Mouse (Mus musculus) hematopoietic stem cell, adult 5-6 weeks (primary cell): ENCODE results near the gene Efcab2. TPM values are rescaled to one million over a fixed set of nuclear protein-coding genes. Genes with fewer than 3 reads are reported as not detected.
A peak's percentile ranks its signal among the peaks of the same experiment; 100 is the strongest.

Experiments used
- ATAC-seq, 2 experiments: fragments of 125-278 bp in 1 of 2; replicated peaks in 1 of 2; 2 replicates each; pipeline ENCODE4 v1.8.0; 2016 to 2017; ENCODE audit warnings: inconsistent platforms in 2 of 2, mild to moderate bottlenecking in 2 of 2, moderate number of reproducible peaks in 2 of 2, low read depth in 1 of 2, moderate TSS enrichment in 1 of 2; ENCODE audit not compliant: low FRiP score in 2 of 2, poor library complexity in 2 of 2, severe bottlenecking in 2 of 2, insufficient read depth in 1 of 2, low TSS enrichment in 1 of 2
- total RNA-seq: library from RNA; stranded (forward); fragments of 172-1452, 232-1000 nt; gene quantifications from 2 replicates; pipeline ENCODE4 v1.2.3, GENCODE M21; 2017

The Efcab2 gene
- total RNA-seq, 1 experiment from 2014 or later = 5.2 TPM

DNA sequence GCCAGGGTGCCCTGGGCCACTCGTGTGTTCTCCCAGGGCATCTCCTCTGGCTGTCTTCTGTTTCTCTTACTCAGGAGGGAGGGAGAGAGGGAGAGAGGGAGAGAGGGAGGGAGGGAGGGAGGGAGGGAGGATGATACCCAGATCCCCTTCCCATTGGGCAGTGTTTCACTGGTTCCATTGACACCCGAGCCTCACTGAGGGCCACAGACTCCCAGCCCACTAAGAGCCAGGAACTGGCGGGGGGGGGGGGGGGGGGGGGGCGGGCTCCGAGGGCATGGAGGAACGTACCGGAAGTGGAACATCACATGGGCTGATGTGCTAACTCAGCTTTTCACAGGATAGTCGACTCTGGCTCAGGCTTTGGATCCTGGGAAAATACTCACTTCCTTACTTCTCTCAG is 108.1 kb downstream of the Efcab2 start:
- no peak for ATAC-seq

DNA sequence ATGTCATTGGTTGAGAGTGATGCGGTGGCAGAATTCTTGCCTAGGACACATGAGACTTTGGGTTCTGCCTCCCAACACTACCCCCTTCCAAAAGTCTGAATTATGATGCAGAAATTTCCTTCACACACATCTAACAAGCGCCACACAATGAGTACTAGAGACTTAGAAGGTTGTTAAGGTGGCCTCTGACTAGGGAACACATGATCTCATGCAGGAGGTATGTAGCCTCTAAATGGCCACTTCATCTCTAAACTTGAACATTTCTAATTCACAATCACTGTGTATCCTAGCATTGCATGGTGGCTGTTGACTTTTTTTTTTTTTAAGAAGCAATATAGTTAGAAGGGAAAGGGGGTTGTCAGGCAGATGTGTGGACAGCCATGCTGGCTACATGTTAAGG is 110.0 kb downstream of the Efcab2 start:
- ATAC-seq = no peak

DNA sequence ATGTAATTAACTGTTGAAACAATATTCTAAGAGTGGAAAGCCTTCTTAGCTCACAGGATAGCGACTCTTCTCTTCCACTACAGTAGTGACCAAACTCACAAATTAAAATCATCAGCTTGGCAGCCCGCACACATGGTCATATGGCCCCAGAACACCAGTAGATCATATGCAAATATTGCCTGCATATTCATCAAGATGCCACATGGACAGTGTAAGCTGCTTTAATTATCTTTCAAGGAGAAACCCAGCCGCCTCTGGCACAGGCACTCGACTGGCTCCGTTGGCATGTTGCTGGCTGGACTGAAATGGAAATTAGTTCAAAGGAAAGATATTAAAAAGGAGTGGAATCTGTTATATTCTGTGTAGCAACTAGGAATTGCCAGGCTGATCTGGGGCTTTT is 116.5 kb downstream of the Efcab2 start:
- no peak for ATAC-seq

DNA sequence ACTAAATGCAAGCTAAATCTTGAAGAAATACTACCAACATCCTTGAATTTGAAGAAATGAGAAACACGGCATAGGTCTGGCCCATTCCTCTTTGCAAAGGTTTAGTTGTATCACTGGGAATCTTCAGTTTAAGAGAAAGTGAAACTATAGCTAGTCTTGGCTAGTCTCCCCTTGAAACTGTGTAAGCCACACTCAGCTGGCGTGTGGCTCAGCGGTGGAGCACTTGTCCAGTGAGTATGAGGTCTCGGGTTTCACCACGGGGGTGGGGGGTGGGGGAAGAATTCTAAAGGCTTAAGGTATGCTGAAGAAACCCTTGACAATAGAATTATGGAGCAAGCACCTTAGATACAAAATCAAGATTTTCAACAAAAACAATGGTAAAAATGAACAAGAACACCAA is 117.3 kb downstream of the Efcab2 start:
- 0 out of 4 replicates have a peak, but pooled peaks have one; percentile 34 to 37 for ATAC-seq

DNA sequence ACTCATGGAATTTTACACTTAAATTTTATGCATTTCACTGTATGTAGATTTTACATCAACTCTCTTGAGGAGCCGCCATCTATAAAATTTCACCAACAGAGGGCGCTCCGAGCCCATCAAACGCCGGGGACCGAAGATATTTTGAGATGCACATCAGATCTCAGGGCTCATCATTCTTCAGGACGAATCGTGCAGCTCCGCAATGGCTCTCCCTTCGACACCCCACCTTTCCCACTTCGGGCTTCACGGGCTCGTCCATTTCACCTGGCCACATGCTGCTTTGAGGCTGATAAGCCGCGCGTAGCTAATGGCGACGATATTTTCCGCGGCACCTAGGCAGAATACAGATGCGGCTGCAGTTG is 121.3 kb downstream of the Efcab2 start:
- peak; percentile 38 to 54; a peak in 2 of 4 replicates for ATAC-seq

DNA sequence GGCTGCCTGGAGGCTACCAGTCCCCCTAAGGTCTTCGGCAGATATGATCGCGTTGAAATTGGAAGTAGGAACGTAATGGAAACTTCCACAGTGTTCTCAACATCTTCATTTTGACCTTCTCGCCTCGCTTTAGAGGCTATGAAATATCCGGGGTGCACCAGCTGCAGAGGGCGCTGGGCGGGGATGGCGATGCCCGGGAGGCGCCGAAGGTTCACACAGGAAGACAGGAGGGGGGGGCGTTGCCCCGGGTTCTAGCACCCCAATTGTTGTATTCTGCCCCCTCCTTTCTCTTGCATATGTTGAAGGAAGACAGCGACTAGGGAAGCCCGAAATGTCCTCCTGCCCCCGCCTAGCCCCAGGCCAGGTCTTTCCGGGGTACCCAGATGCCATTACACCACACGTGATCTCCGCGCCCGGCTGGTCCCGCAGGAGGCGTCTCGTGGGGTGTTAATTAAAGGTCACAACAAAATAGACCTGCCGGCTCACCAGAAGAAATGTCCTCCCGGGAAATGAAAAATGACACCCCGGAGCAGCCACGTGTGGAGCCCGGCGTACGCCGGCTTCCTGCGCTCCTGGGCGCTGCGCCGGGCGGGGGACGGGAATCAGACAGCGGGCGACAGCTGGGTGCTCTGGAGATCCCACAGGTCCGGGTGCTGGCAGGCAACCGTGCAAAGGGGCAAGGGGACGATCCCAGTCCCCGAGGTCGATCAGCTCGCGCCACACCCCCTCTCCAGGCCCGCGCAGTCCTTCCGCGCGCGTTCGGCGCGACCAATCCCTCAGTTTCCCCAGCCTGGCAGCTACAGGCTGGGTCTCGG is 121.9 kb downstream of the Efcab2 start:
- ATAC-seq = peak; percentile 4 to 12; a peak in 1 of 4 replicates

DNA sequence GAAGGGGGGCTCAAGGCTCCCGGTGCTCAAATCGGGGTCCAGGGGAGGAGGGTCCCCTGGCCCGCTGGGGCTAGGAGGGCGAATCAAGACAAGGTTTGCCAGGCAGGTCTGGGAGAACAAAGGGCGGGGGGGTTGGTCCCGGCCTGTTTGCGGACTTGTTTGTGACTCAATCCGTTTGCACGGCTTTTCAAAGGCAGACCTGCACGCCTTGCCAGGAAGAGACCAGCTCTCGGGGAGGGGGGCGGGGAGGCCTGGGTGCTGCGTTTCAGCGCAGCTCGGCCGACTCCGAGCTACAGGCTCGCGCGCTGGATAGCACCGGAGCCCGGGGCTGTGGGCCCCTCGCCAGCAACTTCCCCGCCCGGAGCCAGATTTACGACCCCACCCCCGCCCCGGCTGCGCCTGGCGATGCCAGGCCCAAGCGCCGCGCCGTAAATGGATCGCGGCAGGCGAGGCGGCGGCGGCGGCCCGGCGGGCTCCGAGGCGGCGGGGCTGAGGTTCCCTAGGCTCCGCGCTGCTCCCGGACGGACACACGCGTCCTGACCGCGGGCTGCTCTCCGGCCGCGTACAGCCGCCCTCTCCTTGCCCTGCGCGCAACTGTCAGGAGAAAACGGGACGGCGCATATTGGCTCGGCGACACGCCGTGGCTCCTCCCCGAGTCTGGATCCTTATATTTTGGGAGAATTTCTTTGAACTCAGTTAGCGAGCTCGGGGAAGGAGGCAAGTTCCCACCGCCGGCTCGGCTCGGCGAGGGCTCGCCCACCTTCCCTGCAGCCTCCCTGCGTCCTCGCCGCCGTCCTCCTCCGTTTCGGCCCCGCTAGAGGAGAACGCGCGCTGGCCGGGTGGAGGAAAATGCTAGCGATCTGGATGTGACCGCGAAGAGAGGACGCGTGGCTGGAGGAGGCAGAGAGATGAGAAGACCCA is 122.8 kb downstream of the Efcab2 start, which contains the start of gene Kif26b:
Kif26b (plus strand) TSS at position 695 of the 921 bp plus-strand sequence.
- ATAC-seq = no peak

DNA sequence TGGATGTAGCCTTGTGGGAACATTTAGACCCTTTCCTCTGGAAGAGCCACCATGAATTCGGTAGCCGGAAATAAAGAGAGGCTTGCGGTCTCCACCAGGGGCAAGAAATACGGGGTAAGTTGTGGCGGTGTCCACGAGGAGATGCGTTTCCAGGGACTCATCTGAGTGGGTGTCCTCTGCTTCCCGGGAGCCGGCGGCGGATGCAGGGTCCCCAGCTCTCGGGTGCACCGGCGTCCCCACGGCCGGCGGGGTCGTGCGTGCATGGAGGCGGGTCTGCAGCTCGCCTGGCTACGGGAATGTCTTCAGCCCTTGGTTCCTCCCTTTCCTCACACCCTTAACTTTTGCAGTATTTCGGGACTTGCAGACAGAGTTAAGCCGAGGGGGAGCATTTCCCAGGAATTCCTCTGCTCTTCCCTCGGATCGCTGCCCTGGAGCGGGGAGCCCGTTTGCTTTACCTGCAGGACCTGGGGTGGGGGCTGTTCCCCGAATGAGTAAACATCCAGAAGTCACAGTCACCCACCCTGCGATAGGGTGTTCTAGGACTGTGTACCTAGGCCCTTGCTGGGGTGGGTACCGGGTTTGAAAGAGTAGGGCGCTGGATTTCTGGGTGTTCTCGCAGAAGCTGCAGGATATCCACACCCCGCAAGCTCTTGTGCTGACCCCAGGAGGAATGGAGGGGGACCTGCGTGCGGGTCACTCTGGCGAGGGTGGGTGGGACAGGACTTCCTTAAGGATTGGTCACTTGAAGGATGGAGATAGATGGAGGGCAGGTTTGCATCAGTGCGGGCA is 123.8 kb downstream of the Efcab2 start:
- ATAC-seq = no peak

DNA sequence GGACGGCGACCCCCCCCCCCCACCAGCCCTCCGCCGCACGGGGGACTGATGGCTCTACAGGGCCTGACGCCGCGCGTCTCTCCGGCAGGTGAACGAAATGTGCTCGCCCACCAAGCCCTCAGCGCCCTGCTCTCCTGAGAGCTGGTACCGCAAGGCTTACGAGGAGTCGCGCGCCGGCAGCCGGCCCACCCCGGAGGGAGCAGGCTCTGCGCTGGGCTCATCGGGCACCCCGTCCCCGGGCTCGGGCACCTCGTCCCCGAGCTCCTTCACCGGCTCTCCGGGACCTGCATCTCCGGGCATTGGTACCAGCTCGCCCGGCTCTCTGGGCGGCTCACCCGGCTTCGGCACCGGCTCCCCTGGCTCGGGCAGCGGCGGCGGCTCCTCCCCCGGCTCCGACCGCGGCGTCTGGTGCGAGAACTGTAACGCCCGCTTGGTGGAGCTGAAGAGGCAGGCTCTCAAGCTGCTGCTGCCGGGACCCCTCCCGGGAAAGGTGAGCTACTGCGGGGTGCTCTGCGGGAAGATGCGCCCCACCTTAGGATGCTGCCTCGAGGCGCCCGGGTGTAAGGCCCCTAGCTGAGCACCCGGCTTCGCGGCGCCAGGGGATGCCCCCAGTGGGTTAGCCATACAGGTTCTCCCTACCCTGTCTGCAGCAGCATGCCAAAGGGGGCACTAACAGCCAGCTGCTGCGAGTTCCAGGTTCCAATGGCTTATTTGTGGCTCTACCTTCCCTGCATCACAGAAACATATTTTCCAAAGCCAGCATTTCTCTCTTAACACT is 124.6 kb downstream of the Efcab2 start:
- peak; percentile 63 to 77 for ATAC-seq

Other genes starting within 250 kb of the Efcab2 start
- gene Desi2, start 218.7 kb upstream of the Efcab2 start, total RNA-seq = 14.4 and 22.0 TPM in 2 replicates
- gene Cox20, start 87.0 kb upstream of the Efcab2 start, total RNA-seq = 153 and 199 TPM in 2 replicates
- gene Hnrnpu, start 68.3 kb upstream of the Efcab2 start, total RNA-seq = 575 and 606 TPM in 2 replicates
- 0.25 and 0.50 TPM in 2 replicates for gene Kif26b, start 123.0 kb downstream of the Efcab2 start, total RNA-seq